13 mouse cellular contexts compared by ENCODE assay signal in the genomic region with DNA sequence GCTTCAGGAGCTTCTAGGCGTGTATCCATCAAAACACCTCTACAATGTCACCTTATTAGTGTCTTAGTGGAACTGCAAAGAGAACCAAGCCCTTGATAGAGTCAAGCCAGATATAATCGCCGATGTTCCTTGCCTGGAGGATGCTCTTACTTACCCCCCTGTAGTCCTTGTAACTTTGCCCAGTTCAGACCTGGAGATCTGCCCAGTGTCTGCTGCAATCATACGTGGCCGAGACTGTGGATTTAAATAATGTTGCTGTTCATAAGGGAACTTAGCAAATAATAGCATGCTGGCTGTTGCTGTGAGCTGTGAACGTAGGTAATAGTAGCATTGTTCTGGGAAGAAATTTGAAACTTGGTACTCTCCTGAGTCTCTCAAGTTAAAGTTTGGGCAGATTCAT.
DNase-seq lines count a peak whose midpoint lies in the region; TF ChIP-seq lines count a peak whose summit lies in the region.
"Had no signal": no experiment of that assay in that cellular context is flagged by ENCODE, and none has a peak within 500 bp of the region (broad histone marks: within the 10 kb centered on the region; RNA-seq: fewer than 3 reads in every experiment).

No protein-coding gene starts in this region.

- H3K27me3 ChIP-seq in heart, adult 2 months (ENCODE audit: control insufficient read depth, insufficient read depth, low read length) = no peaks in the 10 kb centered on the region
- H3K27me3 ChIP-seq: heart, embryonic 12.5 days; liver, embryonic 15.5 days had no signal

- H3K4me3 ChIP-seq in heart, adult 2 months = no peak overlapping the region
- H3K4me3 ChIP-seq: heart, embryonic 12.5 days; liver, embryonic 15.5 days had no signal

- no peak for TF ChIP-seq CTCF in heart, adult 2 months (IDR thresholded peaks at IDR 0.05)

- 30% methylated on average over 6 of the region's 6 CpGs for WGBS in heart, adult 2 months

- H3K27ac ChIP-seq in heart, adult 2 months = no peak overlapping the region
- H3K27ac ChIP-seq: liver, embryonic 15.5 days had no signal

- H3K36me3 ChIP-seq in heart, adult 2 months (ENCODE audit: control insufficient read depth, insufficient read depth, low read length) = no peaks in the 10 kb centered on the region
- H3K36me3 ChIP-seq: G1E; heart, embryonic 12.5 days; liver, embryonic 15.5 days had no signal

- no peak for TF ChIP-seq EP300 in heart, adult 2 months (IDR thresholded peaks at IDR 0.05; ENCODE audit: insufficient read depth, low read depth, low read length)

- intact Hi-C loops in heart, adult 2 months (cut with DNase I) = no loop called here

- peak; percentile 58 for DNase-seq in adrenal gland, postnatal 10 days
- no peak for DNase-seq in adrenal gland, adult 18-20 months (ENCODE audit: low spot score in 2 of 2)
- DNase-seq in heart, postnatal 4 days = peak; percentile 7
- no peak for DNase-seq in heart, adult 2 months
- peak; percentile 15 for DNase-seq in ovary, postnatal 14 days (ENCODE audit: low spot score)
- no peak for DNase-seq in ovary, postnatal 10 days (ENCODE audit: low spot score)
- peak; percentile 14 for DNase-seq in skeletal muscle tissue, adult 2 months (ENCODE audit: low read depth, low spot score)
- DNase-seq in layer of hippocampus, adult 11-12 months (ENCODE audit: low spot score) = no peak
- DNase-seq: cerebellum, adult 9-10 months; retina, postnatal 1 day had no signal

- TF ChIP-seq POLR2A in heart, adult 2 months (IDR thresholded peaks at IDR 0.05; ENCODE audit: insufficient read depth, low read depth, low read length) = no peak

- H3K4me1 ChIP-seq in heart, adult 2 months (ENCODE audit: control insufficient read depth, insufficient read depth, low read length) = no peaks in the 10 kb centered on the region
- H3K4me1 ChIP-seq: heart, embryonic 12.5 days; liver, embryonic 15.5 days had no signal

- H3K79me2 ChIP-seq in heart, adult 2 months (replicated peaks; ENCODE audit: control insufficient read depth, insufficient read depth, low read length) = no peaks in the 10 kb centered on the region

- H3K9ac ChIP-seq in heart, adult 2 months (ENCODE audit: low read depth, low read length) = no peak overlapping the region
- H3K9ac ChIP-seq: heart, embryonic 12.5 days; liver, embryonic 15.5 days had no signal

Comparison
In these comparisons a context has a peak if more than half of its experiments do, and no peak if none do; other contexts are left out.
1. DNase-seq: peak in adrenal gland, postnatal 10 days (single experiment), heart, postnatal 4 days (single experiment), ovary, postnatal 14 days (single experiment) and skeletal muscle tissue, adult 2 months (single experiment); none in adrenal gland, adult 18-20 months (0 of 2), heart, adult 2 months (0 of 2), ovary, postnatal 10 days (single experiment) and layer of hippocampus, adult 11-12 months (single experiment).